Mouse (Mus musculus) forebrain, embryonic 13.5 days (tissue): ENCODE data around the gene Ttc5. TPM values are rescaled to one million over a fixed set of nuclear protein-coding genes. Genes with fewer than 3 reads are reported as not detected.
"Not testable (repeated sequence)": the region's sequence is repeated elsewhere in the genome, so short reads cannot be mapped to it uniquely, and the experiment has no call there.

ENCODE experiments used
- ATAC-seq: fragments of 200-750 bp; cut with Nextera tagmentation; 2 replicates; pipeline ENCODE4 v1.8.0; 2017
- H3K27ac ChIP-seq: fragments of 300-500 bp; sonication (generic); 2 replicates; pipeline ENCODE4 v1.5.1; 2015; ENCODE audit warnings: inconsistent platforms, mild to moderate bottlenecking, moderate library complexity
- H3K27me3 ChIP-seq: fragments of 300-500 bp; sonication (generic); 2 replicates; pipeline ENCODE4 v1.6.1; 2015; ENCODE audit warnings: mild to moderate bottlenecking, inconsistent platforms
- H3K36me3 ChIP-seq: fragments of 300-500 bp; sonication (generic); 2 replicates; pipeline ENCODE4 v1.6.1; 2015; ENCODE audit warnings: mild to moderate bottlenecking, inconsistent platforms; ENCODE audit not compliant: poor library complexity, severe bottlenecking
- H3K4me1 ChIP-seq: fragments of 300-500 bp; sonication (generic); 2 replicates; pipeline ENCODE4 v1.6.1; 2015; ENCODE audit warnings: inconsistent platforms
- H3K4me2 ChIP-seq: fragments of 300-500 bp; sonication (generic); 2 replicates; pipeline ENCODE4 v1.6.1; 2015; ENCODE audit warnings: inconsistent platforms, mild to moderate bottlenecking, moderate library complexity
- H3K4me3 ChIP-seq: fragments of 300-500 bp; sonication (generic); 2 replicates; pipeline ENCODE4 v1.5.1; 2015; ENCODE audit warnings: mild to moderate bottlenecking, inconsistent platforms
- H3K9ac ChIP-seq: fragments of 300-500 bp; sonication (generic); 2 replicates; pipeline ENCODE4 v1.6.1; 2015; ENCODE audit warnings: mild to moderate bottlenecking, inconsistent platforms
- H3K9me3 ChIP-seq: fragments of 300-500 bp; sonication (generic); replicated peaks from 2 replicates; pipeline ENCODE4 v1.6.1; 2016; ENCODE audit warnings: inconsistent platforms
- WGBS: fragments of 180-500 bp; shearing (Covaris S2); methylation state at CpG from one replicate; pipeline ENCODE4 v1.1.7; 2015; 5-methylcytosine and 5-hydroxymethylcytosine counted together
- polyA plus RNA-seq: library from polyadenylated mRNA; unstranded; fragments of >200 nt; fragmentation: Nextera tagmentation; extraction: Ambion mirVana; gene quantifications from 2 replicates; pipeline ENCODE4 v1.2.1, GENCODE M21; 2015

Gene Ttc5
- 128 and 130 TPM in 2 replicates for polyA plus RNA-seq

DNA sequence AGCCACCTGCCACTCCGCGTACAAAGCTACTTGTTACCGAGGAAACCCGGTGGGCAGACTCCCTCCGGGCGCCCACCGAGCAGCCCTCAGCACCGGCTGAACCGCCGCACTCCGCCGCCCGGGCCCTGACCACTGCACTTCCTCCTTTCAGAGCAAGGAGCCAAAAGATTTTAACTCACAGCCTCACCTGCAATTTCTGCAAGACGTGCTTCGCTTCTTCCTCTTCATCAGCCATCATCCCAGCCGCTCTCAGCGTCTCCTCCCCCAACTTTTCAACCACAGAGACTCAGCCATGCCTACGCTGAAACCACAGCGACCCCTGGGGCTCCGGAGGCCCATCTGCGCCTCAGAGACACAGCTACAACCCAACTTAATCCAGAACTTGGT lies at the start of gene Ttc5:
Ttc5 (minus strand) TSS at position 269 of the 387 bp plus-strand sequence.
- Histone ChIP-seq H3K27me3 (no peaks in the 10 kb centered on the region), H3K4me1 (peaks cover 14% of the 10 kb centered on the region), H3K36me3 (peaks cover 16% of the 10 kb centered on the region), H3K9ac (peak within 1 kb of the TSS; percentile 76), H3K9me3 (no peaks in the 10 kb centered on the region; the same call in 1 of the 2 replicates), H3K27ac (peak within 1 kb of the TSS; percentile 65), H3K4me2 (peak within 1 kb of the TSS; percentile 61), H3K4me3 (peak within 1 kb of the TSS; percentile 77)
- ATAC-seq, result peak; percentile 97
- WGBS, result under 1% methylated on average over 21 of the region's 21 CpGs

DNA sequence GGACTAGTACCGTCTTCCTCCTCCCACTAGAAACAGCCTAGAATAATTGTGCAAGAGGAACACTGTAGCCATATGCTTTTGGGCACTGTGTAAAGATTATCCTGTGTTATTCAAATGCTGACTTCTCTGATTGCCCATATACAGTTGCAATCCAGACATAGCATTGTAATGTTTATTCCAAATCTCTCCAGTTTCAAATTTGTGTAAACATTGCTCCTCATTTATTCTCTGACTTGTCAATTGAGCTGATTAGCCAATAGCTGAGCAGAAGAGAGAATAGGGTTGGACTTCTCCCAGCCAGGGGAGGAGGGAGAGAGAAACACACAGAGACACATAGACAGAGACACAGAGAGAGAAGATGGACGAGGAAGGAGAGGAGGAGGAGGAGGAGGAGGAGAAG lies 49.1 kb upstream of the Ttc5 start:
- Histone ChIP-seq H3K27me3 (no peaks in the 10 kb centered on the region), H3K4me1 (no peaks in the 10 kb centered on the region), H3K4me3 (no peak overlapping the region), H3K4me2 (no peak overlapping the region), H3K9ac (no peak overlapping the region), H3K27ac (no peak overlapping the region), H3K9me3 (no peaks in the 10 kb centered on the region), H3K36me3 (no peaks in the 10 kb centered on the region)
- 68% methylated on average over 2 of the region's 2 CpGs for WGBS
- no peak for ATAC-seq

GRCm38 (mm10) chr14:50833964-50834363 lies 48.6 kb upstream of the Ttc5 start:
- H3K27me3 ChIP-seq, result no peaks in the 10 kb centered on the region
- ATAC-seq, result no peak
- no peaks in the 10 kb centered on the region for H3K9me3 ChIP-seq
- H3K4me3 ChIP-seq, result no peak overlapping the region
- WGBS, result 80% methylated on average over 10 of the region's 10 CpGs
- no peaks in the 10 kb centered on the region for H3K36me3 ChIP-seq
- no peak overlapping the region for H3K4me2 ChIP-seq
- H3K9ac ChIP-seq, result no peak overlapping the region
- no peaks in the 10 kb centered on the region for H3K4me1 ChIP-seq
- no peak overlapping the region for H3K27ac ChIP-seq

DNA sequence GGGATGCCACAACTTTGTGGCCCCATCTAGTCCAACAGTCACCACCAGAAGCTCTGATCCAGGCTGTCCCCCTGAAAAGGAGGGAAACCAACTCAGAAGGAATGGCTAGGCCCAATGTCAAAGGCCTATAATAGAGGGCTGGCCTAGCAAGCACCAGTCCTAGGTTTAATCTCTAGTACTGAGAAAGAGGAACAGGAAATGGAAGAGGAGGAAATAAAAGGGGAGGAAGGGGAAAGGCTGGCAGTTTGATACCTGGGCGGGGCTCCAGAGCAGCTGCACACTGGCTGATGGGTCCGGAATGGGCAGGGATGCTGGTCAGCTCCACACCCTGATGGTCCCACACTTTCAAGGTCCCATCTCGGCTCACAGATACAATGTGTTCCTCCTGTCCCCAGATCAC lies 44.6 kb upstream of the Ttc5 start:
- WGBS, result 79% methylated on average over 3 of the region's 3 CpGs
- H3K4me1 ChIP-seq, result no peaks in the 10 kb centered on the region
- no peaks in the 10 kb centered on the region for H3K36me3 ChIP-seq
- H3K9ac ChIP-seq, result no peak overlapping the region
- H3K9me3 ChIP-seq, result no peaks in the 10 kb centered on the region
- no peaks in the 10 kb centered on the region for H3K27me3 ChIP-seq
- ATAC-seq, result no peak
- no peak overlapping the region for H3K27ac ChIP-seq
- H3K4me3 ChIP-seq, result no peak overlapping the region
- H3K4me2 ChIP-seq, result no peak overlapping the region

DNA sequence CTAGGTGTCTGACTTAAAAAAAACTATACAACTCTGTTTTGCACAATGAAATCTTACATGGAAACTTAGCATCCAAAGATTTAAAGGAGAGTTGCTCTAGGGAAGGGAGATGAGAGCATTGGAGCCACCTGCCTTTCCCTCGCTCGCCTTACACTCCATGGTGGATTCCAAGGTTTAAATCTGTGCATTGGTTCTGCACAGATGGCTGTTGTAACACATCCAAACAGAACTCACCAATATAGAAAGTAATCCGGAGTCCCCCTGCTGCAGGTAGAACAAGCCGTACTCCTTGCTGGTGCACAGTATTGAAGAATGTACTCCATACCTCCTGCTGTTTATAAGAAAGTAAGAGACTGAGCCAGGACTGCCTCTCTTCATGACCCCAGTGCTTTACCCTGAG lies 41.3 kb upstream of the Ttc5 start:
- no peak for ATAC-seq
- WGBS, result 89% methylated on average over 4 of the region's 4 CpGs
- Histone ChIP-seq H3K27ac (no peak overlapping the region), H3K4me3 (no peak overlapping the region), H3K4me2 (no peak overlapping the region), H3K36me3 (peaks cover 22% of the 10 kb centered on the region), H3K9me3 (no peaks in the 10 kb centered on the region), H3K4me1 (no peaks in the 10 kb centered on the region), H3K9ac (no peak overlapping the region), H3K27me3 (no peaks in the 10 kb centered on the region)

DNA sequence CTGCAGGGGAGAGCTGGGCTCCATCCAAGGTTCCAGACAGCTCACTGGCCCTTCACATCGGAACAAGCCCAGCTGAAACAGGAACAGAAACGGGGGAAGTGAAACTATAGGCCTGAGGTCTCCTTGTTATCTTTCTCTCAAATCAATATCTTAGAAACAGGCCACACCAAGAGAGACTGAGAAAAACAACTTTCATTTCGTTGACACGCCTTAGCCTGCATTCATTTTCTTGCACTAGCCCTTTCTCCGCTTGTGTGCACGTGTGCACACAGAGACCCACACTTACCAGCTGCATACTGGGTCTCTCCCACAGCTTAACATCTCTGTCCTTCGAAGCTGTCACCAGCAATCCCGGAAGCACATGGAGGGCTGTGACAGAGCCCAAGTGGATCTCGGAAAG lies 38.9 kb upstream of the Ttc5 start:
- H3K9me3 ChIP-seq, result no peaks in the 10 kb centered on the region
- no peak overlapping the region for H3K4me2 ChIP-seq
- H3K4me3 ChIP-seq, result no peak overlapping the region
- no peak overlapping the region for H3K27ac ChIP-seq
- no peak for ATAC-seq
- no peak overlapping the region for H3K9ac ChIP-seq
- 89% methylated on average over 9 of the region's 9 CpGs for WGBS
- H3K36me3 ChIP-seq, result peaks cover 45% of the 10 kb centered on the region
- no peaks in the 10 kb centered on the region for H3K27me3 ChIP-seq
- no peaks in the 10 kb centered on the region for H3K4me1 ChIP-seq

DNA sequence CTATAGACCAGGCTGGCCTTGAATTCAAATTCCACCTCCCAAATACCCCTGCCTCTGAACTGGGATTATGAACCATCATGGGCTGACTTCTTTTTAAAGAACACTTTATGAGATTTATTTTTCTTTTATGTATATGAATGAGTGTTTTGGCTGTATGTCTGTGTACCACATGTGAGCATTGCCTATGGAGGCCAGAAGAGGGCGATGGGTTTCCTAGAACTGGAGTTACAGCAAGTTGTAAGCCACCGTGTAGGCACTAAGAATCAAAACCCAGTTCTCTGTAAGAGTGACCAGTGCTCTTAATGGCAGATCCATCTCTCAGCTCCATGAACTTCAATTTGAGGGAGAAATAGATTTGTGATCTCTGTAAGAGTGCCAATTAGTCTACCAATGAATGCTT lies 37.9 kb upstream of the Ttc5 start:
- H3K27ac ChIP-seq, result no peak overlapping the region
- no peak for ATAC-seq
- no peak overlapping the region for H3K9ac ChIP-seq
- no peak overlapping the region for H3K4me3 ChIP-seq
- 86% methylated on average over 2 of the region's 2 CpGs for WGBS
- no peaks in the 10 kb centered on the region for H3K4me1 ChIP-seq
- peaks cover 53% of the 10 kb centered on the region for H3K36me3 ChIP-seq
- H3K4me2 ChIP-seq, result no peak overlapping the region
- no peaks in the 10 kb centered on the region for H3K9me3 ChIP-seq
- H3K27me3 ChIP-seq, result no peaks in the 10 kb centered on the region

- Histone ChIP-seq H3K4me2 (no peak overlapping the region), H3K27ac (no peak overlapping the region), H3K9me3 (no peaks in the 10 kb centered on the region), H3K27me3 (no peaks in the 10 kb centered on the region), H3K4me3 (no peak overlapping the region), H3K36me3 (peaks cover 68% of the 10 kb centered on the region), H3K4me1 (peaks cover 4% of the 10 kb centered on the region; the same call in 1 of the 2 replicates), H3K9ac (no peak overlapping the region)
- no peak for ATAC-seq
- WGBS, result 93% methylated on average over 2 of the region's 2 CpGs
Measured at GRCm38 (mm10) chr14:50813060-50813459, 27.7 kb upstream of the Ttc5 start.

GRCm38 (mm10) chr14:50807487-50808072 lies 22.3 kb upstream of the Ttc5 start, which contains the start of the genes Ccnb1ip1 and Parp2:
TSS of gene Ccnb1ip1 (minus strand) at chr14:50807732.
TSS of gene Parp2 (plus strand) at chr14:50807841.
- Histone ChIP-seq H3K4me1 (peaks cover 7% of the 10 kb centered on the region; the same call in 1 of the 2 replicates), H3K9ac (peak within 1 kb of the TSS; percentile 76), H3K36me3 (peaks cover 18% of the 10 kb centered on the region)

DNA sequence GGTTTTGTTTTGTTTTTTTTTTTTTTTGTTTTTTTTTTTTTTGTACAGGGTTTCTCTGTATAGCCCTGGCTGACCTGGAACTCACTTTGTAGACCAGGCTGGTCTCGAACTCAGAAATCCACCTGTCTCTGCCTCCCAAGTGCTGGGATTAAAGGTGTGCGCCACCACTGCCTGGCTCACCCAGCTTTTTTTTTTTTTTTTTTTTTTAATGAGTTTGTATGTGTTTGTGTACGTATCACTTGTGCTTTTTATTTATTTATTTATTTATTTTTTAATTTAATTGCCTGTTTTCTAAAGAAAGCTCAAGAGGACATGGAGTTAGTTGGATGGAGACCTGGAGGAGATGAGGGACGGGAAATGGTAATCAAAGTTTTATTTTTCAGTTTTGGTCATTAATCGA lies 21.1 kb upstream of the Ttc5 start:
- H3K27ac ChIP-seq, H3K9me3 ChIP-seq, ATAC-seq, H3K9ac ChIP-seq, H3K27me3 ChIP-seq, H3K4me1 ChIP-seq: not testable (repeated sequence)
- Histone ChIP-seq H3K36me3 (peaks cover 10% of the 10 kb centered on the region), H3K4me2 (0 out of 2 replicates have a peak overlapping the region, but pooled peaks have one; percentile 64), H3K4me3 (peak overlapping the region; percentile 54; the same call in 1 of the 2 replicates)
- WGBS, result 81% methylated on average over 5 of the region's 5 CpGs

More at GRCm38 (mm10) chr14:50807487-50808072, 22.3 kb upstream of the Ttc5 start, which contains the start of the genes Ccnb1ip1 and Parp2:
- Histone ChIP-seq H3K27ac (peak within 1 kb of the TSS; percentile 92), H3K9me3 (no peaks in the 10 kb centered on the region), H3K4me2 (peak within 1 kb of the TSS; percentile 64), H3K27me3 (no peaks in the 10 kb centered on the region), H3K4me3 (peak within 1 kb of the TSS; percentile 54)
- WGBS, result under 1% methylated on average over 42 of the region's 42 CpGs
- peak; percentile 98 for ATAC-seq

DNA sequence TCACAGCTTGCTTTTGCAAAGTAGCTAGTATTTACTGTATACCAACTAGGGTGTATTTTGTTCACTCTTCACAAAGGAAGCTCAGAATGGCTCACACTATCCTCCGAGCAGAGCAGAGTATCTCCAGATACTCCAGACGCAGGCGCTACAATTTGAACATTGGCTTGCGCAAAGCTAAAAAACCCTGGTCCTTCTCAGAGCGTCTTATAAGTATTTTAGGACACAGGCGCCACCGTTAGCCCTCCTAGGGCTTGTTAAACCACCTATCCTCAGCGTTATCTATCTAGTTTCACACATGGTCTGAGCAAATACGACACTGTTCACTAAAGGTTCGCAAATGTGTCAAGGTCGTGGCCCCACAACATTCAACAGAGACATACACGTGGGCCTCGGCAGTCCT lies 19.4 kb upstream of the Ttc5 start:
- H3K4me3 ChIP-seq, result no peak overlapping the region
- 79% methylated on average over 13 of the region's 13 CpGs for WGBS
- H3K27me3 ChIP-seq, result no peaks in the 10 kb centered on the region

DNA sequence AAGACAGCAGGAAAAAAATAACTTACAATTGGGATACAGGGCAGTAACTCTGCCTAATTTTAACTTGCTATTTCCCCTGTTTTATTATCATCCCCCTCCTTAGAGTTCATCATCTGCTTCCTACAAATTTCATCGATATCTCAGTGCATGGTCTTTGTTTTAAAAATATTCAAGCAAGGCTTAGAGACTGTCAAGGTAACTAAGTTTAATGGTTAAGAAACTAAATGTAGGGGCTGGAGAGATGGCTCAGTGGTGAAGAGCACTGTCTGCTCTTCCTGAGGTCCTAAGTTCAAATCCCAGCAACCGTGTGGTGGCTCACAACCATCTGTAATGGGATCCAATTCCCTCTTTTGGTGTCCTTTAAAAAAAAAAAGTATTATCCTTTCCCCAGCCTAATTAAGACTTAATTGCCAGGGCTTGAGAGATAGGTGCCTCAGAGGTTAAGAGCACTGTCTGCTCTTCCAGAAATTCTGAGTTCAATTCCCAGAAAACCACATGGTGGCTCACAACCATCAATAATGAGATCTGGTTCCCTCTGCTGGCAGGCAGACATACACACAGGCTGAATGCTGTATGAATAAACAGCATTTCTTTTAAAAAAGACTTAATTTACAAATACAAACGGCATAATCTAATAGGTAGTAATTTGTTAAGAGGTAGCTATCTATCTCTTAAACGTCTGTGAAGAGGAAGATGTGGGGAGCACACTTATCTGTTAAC lies 17.7 kb upstream of the Ttc5 start:
- no peaks in the 10 kb centered on the region for H3K9me3 ChIP-seq
- ATAC-seq, result no peak
- no peak overlapping the region for H3K9ac ChIP-seq
- H3K27me3 ChIP-seq, result no peaks in the 10 kb centered on the region
- H3K4me3 ChIP-seq, result no peak overlapping the region
- H3K4me2 ChIP-seq, result no peak overlapping the region
- H3K27ac ChIP-seq, result no peak overlapping the region
- H3K4me1 ChIP-seq, result 0 out of 2 replicates have a peak, but pooled peaks cover 3% of the 10 kb centered on the region
- WGBS, result 58% methylated on average over 4 of the region's 4 CpGs
- H3K36me3 ChIP-seq, result no peaks in the 10 kb centered on the region

More for the DNA sequence above, 19.4 kb upstream of the Ttc5 start:
- H3K27ac ChIP-seq, result no peak overlapping the region
- no peaks in the 10 kb centered on the region for H3K9me3 ChIP-seq
- H3K4me2 ChIP-seq, result no peak overlapping the region
- no peak overlapping the region for H3K9ac ChIP-seq
- no peak for ATAC-seq
- H3K36me3 ChIP-seq, result no peaks in the 10 kb centered on the region
- H3K4me1 ChIP-seq, result peaks cover 7% of the 10 kb centered on the region; the same call in 1 of the 2 replicates
